Mouse (Mus musculus): ENCODE results near the gene Gm21988.

Gm21988 gene

GRCm38 (mm10) chr11:70191188-70191587, 48.4 kb downstream of the Gm21988 start:
- intact Hi-C loops (cut with DNase I) = no loop called here

- intact Hi-C loops (cut with DNase I) = no loop called here
Measured at GRCm38 (mm10) chr11:70189319-70190134, 50.1 kb downstream of the Gm21988 start.

Small RNA genes within 50 kb of the gene (microRNA-seq; reads per million reads assigned to microRNA genes)
- gene Mir195a (1,311 to 1,661 reads per million in 2 experiments), gene Mir497 (0 reads per million in 2 experiments), gene Mir497b (0 reads per million in 2 experiments)
